Mouse (Mus musculus) olfactory bulb, adult 2 months (tissue): ENCODE measurements around the gene Slc26a8. TPM values are rescaled to one million over a fixed set of nuclear protein-coding genes. Genes with fewer than 3 reads are reported as not detected.
"Not testable (repeated sequence)": the region's sequence is repeated elsewhere in the genome, so short reads cannot be mapped to it uniquely, and the experiment has no call there.

ENCODE experiments used
- H3K27ac ChIP-seq: fragments of 200-500 bp; 2 replicates; pipeline ENCODE4 v1.5.1; 2012; ENCODE audit warnings: low read depth, low read length; ENCODE audit not compliant: insufficient read depth
- H3K4me1 ChIP-seq: fragments of 200-500 bp; 2 replicates; pipeline ENCODE4 v1.6.1; 2012; ENCODE audit warnings: low read length; ENCODE audit not compliant: control insufficient read depth, insufficient read depth
- H3K4me3 ChIP-seq: fragments of 200-500 bp; 2 replicates; pipeline ENCODE4 v1.5.1; 2012; ENCODE audit warnings: mild to moderate bottlenecking, low read depth, low read length, moderate library complexity; ENCODE audit not compliant: insufficient read depth
- CTCF ChIP-seq: fragments of 200-500 bp; IDR thresholded peaks from 2 replicates; pipeline ENCODE4 v1.5.1; 2012; ENCODE audit warnings: low read depth, mild to moderate bottlenecking, low read length, moderate library complexity; ENCODE audit not compliant: insufficient read depth
- POLR2A ChIP-seq: fragments of 200-500 bp; IDR thresholded peaks from 2 replicates; pipeline ENCODE4 v1.6.1; 2012; ENCODE audit warnings: mild to moderate bottlenecking, low read depth, low read length, moderate library complexity; ENCODE audit not compliant: insufficient read depth
- WGBS: fragments of 180-500 bp; shearing (Covaris S2); methylation state at CpG from one replicate; pipeline ENCODE4 v1.1.7; 2018; 5-methylcytosine and 5-hydroxymethylcytosine counted together
- polyA plus RNA-seq: library from polyadenylated mRNA; stranded (reverse); fragments of >200 nt; gene quantifications from 2 replicates; pipeline ENCODE4 v1.2.4, GENCODE M21; 2012; ENCODE audit warnings: low replicate concordance; ENCODE audit not compliant: missing spikeins, insufficient read depth, insufficient read length

The Slc26a8 gene
- polyA plus RNA-seq = not detected in 2 replicates

GRCm38 (mm10) chr17:28689586-28690283 lies at the start of gene Slc26a8:
Slc26a8 (minus strand) TSS chr17:28690233.
- Histone ChIP-seq H3K4me3 (peak within 1 kb of the TSS; percentile 47), H3K4me1 (peaks cover 12% of the 10 kb centered on the region), H3K27ac (peak within 1 kb of the TSS; percentile 74)
- TF ChIP-seq CTCF (no peak), POLR2A (no peak)
- 13% methylated on average over 40 of the region's 40 CpGs for WGBS

- H3K4me3 ChIP-seq = no peak overlapping the region
- no peak overlapping the region for H3K27ac ChIP-seq
- TF ChIP-seq CTCF (no peak), POLR2A (no peak)
- WGBS = 97% methylated on average over 6 of the region's 6 CpGs
- H3K4me1 ChIP-seq = 0 out of 2 replicates have a peak, but pooled peaks cover 4% of the 10 kb centered on the region
Observed at GRCm38 (mm10) chr17:28739244-28739643, 49.2 kb upstream of the Slc26a8 start.

GRCm38 (mm10) chr17:28737973-28738372 lies 47.9 kb upstream of the Slc26a8 start:
- TF ChIP-seq CTCF = no peak
- TF ChIP-seq POLR2A = no peak
- H3K4me1 ChIP-seq = 0 out of 2 replicates have a peak, but pooled peaks cover 4% of the 10 kb centered on the region
- no peak overlapping the region for H3K4me3 ChIP-seq
- WGBS = 63% methylated on average over 4 of the region's 4 CpGs
- H3K27ac ChIP-seq = no peak overlapping the region

GRCm38 (mm10) chr17:28736486-28736885 lies 46.5 kb upstream of the Slc26a8 start:
- Histone ChIP-seq H3K27ac (no peak overlapping the region), H3K4me1 (0 out of 2 replicates have a peak, but pooled peaks cover 4% of the 10 kb centered on the region), H3K4me3 (no peak overlapping the region)
- 91% methylated on average over 4 of the region's 4 CpGs for WGBS
- TF ChIP-seq CTCF (no peak), POLR2A (no peak)

GRCm38 (mm10) chr17:28735317-28736105 lies 45.5 kb upstream of the Slc26a8 start:
- 84% methylated on average over 6 of the region's 6 CpGs for WGBS

GRCm38 (mm10) chr17:28727511-28727910 lies 37.5 kb upstream of the Slc26a8 start:
- H3K4me3 ChIP-seq, H3K4me1 ChIP-seq, H3K27ac ChIP-seq: not testable (repeated sequence)
- WGBS = 90% methylated on average over 11 of the region's 11 CpGs

More at GRCm38 (mm10) chr17:28735317-28736105, 45.5 kb upstream of the Slc26a8 start:
- TF ChIP-seq POLR2A (no peak), CTCF (no peak)
- H3K27ac ChIP-seq = no peak overlapping the region
- H3K4me3 ChIP-seq = no peak overlapping the region
- H3K4me1 ChIP-seq = 0 out of 2 replicates have a peak, but pooled peaks cover 4% of the 10 kb centered on the region

- Histone ChIP-seq H3K4me1 (no peaks in the 10 kb centered on the region), H3K27ac (no peak within 1 kb of the TSS), H3K4me3 (no peak within 1 kb of the TSS)
- 77% methylated on average over 4 of the region's 4 CpGs for WGBS
- TF ChIP-seq POLR2A (no peak), CTCF (no peak)
Observed at GRCm38 (mm10) chr17:28725783-28726182, 35.8 kb upstream of the Slc26a8 start, which contains the start of gene AC170998.1. AC170998.1 (plus strand) TSS chr17:28726083.

- TF ChIP-seq CTCF (no peak), POLR2A (no peak)
Observed at GRCm38 (mm10) chr17:28717535-28717934, 27.5 kb upstream of the Slc26a8 start.

More at GRCm38 (mm10) chr17:28717535-28717934, 27.5 kb upstream of the Slc26a8 start:
- peaks cover 9% of the 10 kb centered on the region for H3K4me1 ChIP-seq
- no peak overlapping the region for H3K27ac ChIP-seq
- WGBS = 44% methylated on average over 3 of the region's 3 CpGs
- H3K4me3 ChIP-seq = no peak overlapping the region
